Mouse (Mus musculus) G1E-ER4 (cell line): ENCODE results near the gene Kcnf1. TPM values are rescaled to one million over a fixed set of nuclear protein-coding genes. Genes with fewer than 3 reads are reported as not detected.

Experiments used
- GATA1 ChIP-seq: IDR thresholded peaks from one replicate; pipeline ENCODE4 v1.8.0; 2012; ENCODE audit warnings: low read length, inconsistent platforms
- polyA plus RNA-seq: library from polyadenylated mRNA; stranded (reverse); fragments of >175 nt; gene quantifications from 2 replicates; pipeline ENCODE4 v1.2.3, GENCODE M21; 2012

Kcnf1 gene
- polyA plus RNA-seq, 1 experiment: not detected

- TF ChIP-seq GATA1: no peak
Observed at GRCm38 (mm10) chr12:17175124-17175523, 1.6 kb downstream of the Kcnf1 start.

GRCm38 (mm10) chr12:17174134-17174893 is 2.4 kb downstream of the Kcnf1 start:
- no peak for TF ChIP-seq GATA1

- no peak for TF ChIP-seq GATA1
Observed at GRCm38 (mm10) chr12:17170406-17170805, 6.3 kb downstream of the Kcnf1 start.

GRCm38 (mm10) chr12:17166116-17166515 is 10.6 kb downstream of the Kcnf1 start:
- no peak for TF ChIP-seq GATA1

DNA sequence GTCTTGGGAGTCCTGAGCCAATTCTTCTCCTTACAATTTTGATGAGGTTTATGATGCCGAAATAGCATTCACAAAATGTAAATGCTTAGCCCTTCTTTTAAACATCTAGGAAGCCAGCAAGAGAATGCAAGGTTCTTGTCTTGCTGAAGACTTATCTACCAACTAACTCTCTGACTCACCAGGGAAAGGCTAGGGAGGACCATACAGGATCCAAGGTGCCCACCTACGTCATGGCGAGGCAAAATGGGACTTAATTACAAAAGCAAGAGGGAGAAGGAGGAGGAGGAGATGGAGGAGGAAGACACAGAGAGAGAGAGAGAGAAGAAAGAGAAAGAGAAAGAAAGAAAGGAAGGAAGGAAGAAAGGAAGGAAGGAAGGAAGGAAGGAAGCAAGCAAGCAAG is 12.7 kb downstream of the Kcnf1 start:
- TF ChIP-seq GATA1: no peak

- TF ChIP-seq GATA1: no peak
Observed at GRCm38 (mm10) chr12:17159549-17159948, 17.1 kb downstream of the Kcnf1 start.

- no peak for TF ChIP-seq GATA1
Observed at GRCm38 (mm10) chr12:17157558-17157957, 19.1 kb downstream of the Kcnf1 start.

DNA sequence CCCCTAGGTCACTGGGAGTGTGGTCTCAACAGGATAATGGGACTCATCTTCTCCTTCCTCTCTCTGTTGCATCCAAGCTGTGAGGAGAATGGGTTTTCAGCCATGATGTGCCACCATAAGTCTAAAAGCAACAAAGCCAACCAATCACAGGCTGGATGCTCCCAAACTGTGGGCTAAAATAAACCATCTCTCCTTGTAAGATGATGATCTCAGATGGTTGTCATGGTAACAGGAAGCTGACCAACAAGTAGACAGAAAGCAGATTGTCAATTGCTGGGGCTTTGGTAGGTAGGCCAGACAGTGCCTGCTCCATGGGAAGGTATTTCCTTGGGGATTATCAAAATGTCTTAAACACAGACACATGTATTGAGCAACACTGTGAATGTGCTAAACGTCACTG is 20.9 kb downstream of the Kcnf1 start:
- no peak for TF ChIP-seq GATA1

- no peak for TF ChIP-seq GATA1
Observed at GRCm38 (mm10) chr12:17152840-17153239, 23.8 kb downstream of the Kcnf1 start.

DNA sequence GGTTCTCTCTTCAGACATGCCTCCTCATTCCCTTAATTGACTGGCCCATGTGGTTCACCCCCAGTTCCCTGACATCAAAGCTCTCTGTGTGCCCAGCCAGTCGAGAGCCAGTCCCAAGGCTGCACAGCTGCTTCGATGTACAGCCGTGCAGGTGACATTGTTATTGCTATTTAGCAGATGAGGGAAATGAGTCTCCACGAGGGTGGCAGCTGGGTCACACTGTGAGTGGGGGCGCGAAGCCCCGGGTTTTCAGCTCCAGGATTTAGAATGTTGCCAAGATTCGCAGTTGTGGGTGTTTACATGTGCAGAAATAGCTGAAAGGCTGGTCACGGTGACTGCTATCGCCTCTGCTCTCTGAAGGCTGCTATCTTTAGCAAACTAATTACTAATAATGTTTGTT is 27.8 kb downstream of the Kcnf1 start:
- no peak for TF ChIP-seq GATA1

DNA sequence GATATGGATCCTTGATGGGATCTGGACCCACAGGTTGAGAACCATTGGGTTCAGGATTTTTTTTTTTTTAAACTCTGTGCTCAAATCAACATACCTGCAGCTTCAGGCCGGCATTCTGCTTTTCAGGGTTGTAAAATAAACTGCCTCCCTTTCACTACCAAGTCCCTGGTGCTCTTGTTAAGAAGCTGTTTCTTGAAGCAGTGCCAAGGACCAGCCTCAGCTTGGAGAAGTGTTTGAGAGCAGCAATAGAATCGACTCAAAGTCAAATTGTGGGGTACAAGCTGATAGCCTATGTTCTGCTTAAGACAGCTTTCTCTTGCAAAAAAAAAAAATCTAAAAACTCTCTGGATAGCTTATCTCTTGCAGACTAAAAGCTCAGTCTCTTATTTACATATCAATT is 34.9 kb downstream of the Kcnf1 start:
- no peak for TF ChIP-seq GATA1

DNA sequence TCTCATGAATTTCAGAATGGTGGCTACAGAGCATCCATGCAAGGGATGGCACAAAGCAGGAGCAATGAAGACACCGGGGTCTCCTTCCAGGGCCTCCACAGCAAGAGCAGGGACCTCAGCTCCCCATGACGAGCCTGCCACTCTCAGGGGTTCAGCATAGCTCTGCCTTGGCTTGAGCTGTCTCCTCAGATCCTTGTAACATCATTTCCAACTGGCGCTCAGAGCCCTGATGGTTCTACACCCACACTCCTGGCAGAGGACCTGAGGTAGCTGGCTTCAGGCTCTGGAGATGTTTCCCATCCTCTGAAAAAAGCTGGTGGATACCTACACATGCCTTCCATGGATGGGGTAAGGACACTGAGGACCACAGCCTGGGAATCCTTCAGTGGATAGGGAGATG is 36.3 kb downstream of the Kcnf1 start:
- TF ChIP-seq GATA1: no peak

GRCm38 (mm10) chr12:17134546-17135096 is 42.1 kb downstream of the Kcnf1 start:
- TF ChIP-seq GATA1: no peak

DNA sequence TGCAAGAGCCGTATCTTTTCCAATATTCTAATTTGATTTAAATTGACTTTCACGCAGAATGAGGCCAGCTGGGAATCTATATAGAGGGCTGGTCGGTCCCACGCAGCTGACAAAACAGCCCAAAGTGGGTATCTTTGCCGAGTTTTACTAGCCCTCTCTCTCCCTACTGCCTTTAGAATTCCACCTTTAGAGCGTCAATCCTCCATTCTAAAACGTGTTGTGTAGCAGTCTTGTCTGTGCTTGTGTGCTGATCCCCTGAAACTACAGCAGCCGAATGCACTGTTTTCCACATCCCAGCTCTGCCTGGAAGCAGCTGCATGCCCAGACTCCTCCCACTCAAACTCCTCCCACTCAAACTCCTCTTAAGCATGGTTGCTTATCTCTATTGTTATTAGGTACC is 44.4 kb downstream of the Kcnf1 start:
- no peak for TF ChIP-seq GATA1

GRCm38 (mm10) chr12:17131563-17131962 is 45.1 kb downstream of the Kcnf1 start:
- TF ChIP-seq GATA1: no peak

Other genes starting within 250 kb of the Kcnf1 start
- 29.8 and 37.5 TPM in 2 replicates for gene Pqlc3, start 176.5 kb downstream of the Kcnf1 start, polyA plus RNA-seq
- gene 2410004P03Rik, start 165.2 kb downstream of the Kcnf1 start, polyA plus RNA-seq: not detected in 2 replicates
- 12.2 and 28.5 TPM in 2 replicates for gene Pdia6, start 89.7 kb upstream of the Kcnf1 start, polyA plus RNA-seq
- not detected in 2 replicates for gene Atp6v1c2, start 152.5 kb upstream of the Kcnf1 start, polyA plus RNA-seq
- 3.2 and 16.2 TPM in 2 replicates for gene Nol10, start 171.6 kb upstream of the Kcnf1 start, polyA plus RNA-seq